Mouse (Mus musculus) hindbrain, embryonic 14.5 days (tissue): ENCODE data around the gene Hoxb3. TPM values are rescaled to one million over a fixed set of nuclear protein-coding genes. Genes with fewer than 3 reads are reported as not detected.

Source experiments
- ATAC-seq: fragments of 200-750 bp; cut with Nextera tagmentation; 2 replicates; pipeline ENCODE4 v1.8.0; 2017; ENCODE audit warnings: moderate number of reproducible peaks, mild to moderate bottlenecking, moderate TSS enrichment, moderate library complexity; ENCODE audit not compliant: low FRiP score
- DNase-seq: peaks from one replicate; pipeline ENCODE4 v3.0.0-alpha.2; 2015; ENCODE audit warnings: low spot score
- H3K27ac ChIP-seq: fragments of 300-500 bp; sonication (generic); 2 replicates; pipeline ENCODE4 v1.5.1; 2014; ENCODE audit warnings: mild to moderate bottlenecking, moderate library complexity
- H3K27me3 ChIP-seq: fragments of 300-500 bp; sonication (generic); 2 replicates; pipeline ENCODE4 v1.6.1; 2014; ENCODE audit warnings: mild to moderate bottlenecking, low read length, mixed read lengths; ENCODE audit not compliant: control insufficient read depth, insufficient read depth
- H3K36me3 ChIP-seq: fragments of 300-500 bp; sonication (generic); replicated peaks from 2 replicates; pipeline ENCODE4 v1.6.1; 2014; ENCODE audit not compliant: control insufficient read depth, insufficient read depth
- H3K4me1 ChIP-seq: fragments of 300-500 bp; sonication (generic); replicated peaks from 2 replicates; pipeline ENCODE4 v1.6.1; 2014; ENCODE audit warnings: antibody characterized with exemption, low read length, mixed read lengths; ENCODE audit not compliant: control insufficient read depth, insufficient read depth
- H3K4me2 ChIP-seq: fragments of 300-500 bp; sonication (generic); replicated peaks from 2 replicates; pipeline ENCODE4 v1.6.1; 2014; ENCODE audit warnings: mild to moderate bottlenecking, moderate library complexity
- H3K4me3 ChIP-seq: fragments of 300-500 bp; sonication (generic); replicated peaks from 2 replicates; pipeline ENCODE4 v1.5.1; 2014; ENCODE audit warnings: mild to moderate bottlenecking, low read length
- H3K9ac ChIP-seq: fragments of 300-500 bp; sonication (generic); 2 replicates; pipeline ENCODE4 v1.6.1; 2014
- H3K9me3 ChIP-seq: fragments of 300-500 bp; sonication (generic); 2 replicates; pipeline ENCODE4 v1.6.1; 2016; ENCODE audit warnings: low read length; ENCODE audit not compliant: control insufficient read depth
- WGBS: fragments of 180-500 bp; shearing (Covaris S2); extraction: QIAGEN DNeasy Blood & Tissue Kit; methylation state at CpG from one replicate; pipeline ENCODE4 v1.1.7; 2014; 5-methylcytosine and 5-hydroxymethylcytosine counted together
- polyA plus RNA-seq: library from polyadenylated mRNA; unstranded; fragments of >200 nt; fragmentation: Nextera tagmentation; extraction: Ambion mirVana; gene quantifications from 2 replicates; pipeline ENCODE4 v1.2.1, GENCODE M21; 2014

Gene Hoxb3
- polyA plus RNA-seq, 1 experiment from 2014 or later = 17.2 TPM

DNA sequence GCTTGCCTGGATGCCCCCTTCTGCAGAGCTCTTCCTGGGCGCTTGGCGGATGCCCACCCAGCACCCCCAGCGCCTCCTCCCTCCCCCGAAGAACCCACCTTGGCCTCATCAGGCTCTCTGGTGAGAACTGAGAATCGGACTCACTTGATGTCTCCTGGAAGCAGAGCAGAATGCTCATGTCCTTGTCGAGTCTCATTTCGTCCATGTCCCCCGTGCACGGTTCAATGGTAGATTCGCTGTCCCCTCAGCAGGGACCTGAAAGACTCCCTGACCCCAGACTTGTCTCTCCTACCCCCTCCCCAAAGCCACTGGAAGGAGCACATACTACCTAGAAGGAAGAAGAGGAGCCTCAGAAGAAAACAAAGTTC lies 22.1 kb upstream of the Hoxb3 start:
- H3K9me3 ChIP-seq = no peaks in the 10 kb centered on the region
- H3K4me2 ChIP-seq = peak overlapping the region; percentile 77
- DNase-seq (no peak), ATAC-seq (no peak)
- H3K4me3 ChIP-seq = peak overlapping the region; percentile 48
- peak overlapping the region; percentile 85 for H3K27ac ChIP-seq
- peak overlapping the region; percentile 97 for H3K9ac ChIP-seq
- H3K27me3 ChIP-seq = peaks cover 88% of the 10 kb centered on the region
- H3K36me3 ChIP-seq = no peaks in the 10 kb centered on the region
- H3K4me1 ChIP-seq = no peaks in the 10 kb centered on the region
- WGBS = 2% methylated on average over 10 of the region's 10 CpGs

- Histone ChIP-seq H3K36me3 (no peaks in the 10 kb centered on the region), H3K4me3 (peak overlapping the region; percentile 48), H3K27me3 (peaks cover 88% of the 10 kb centered on the region), H3K27ac (peak overlapping the region; percentile 99), H3K9ac (peak overlapping the region; percentile 97), H3K4me1 (no peaks in the 10 kb centered on the region), H3K9me3 (no peaks in the 10 kb centered on the region), H3K4me2 (peak overlapping the region; percentile 77)
- DNase-seq (no peak), ATAC-seq (no peak)
- 2% methylated on average over 15 of the region's 15 CpGs for WGBS
Observed at GRCm38 (mm10) chr11:96301837-96302236, 21.3 kb upstream of the Hoxb3 start.

GRCm38 (mm10) chr11:96302381-96303150 lies 20.6 kb upstream of the Hoxb3 start:
- peak overlapping the region; percentile 97 for H3K9ac ChIP-seq
- ATAC-seq (no peak), DNase-seq (no peak)
- 4% methylated on average over 23 of the region's 23 CpGs for WGBS
- H3K4me2 ChIP-seq = peak overlapping the region; percentile 77
- peak overlapping the region; percentile 48 for H3K4me3 ChIP-seq
- H3K36me3 ChIP-seq = no peaks in the 10 kb centered on the region
- H3K4me1 ChIP-seq = no peaks in the 10 kb centered on the region
- no peaks in the 10 kb centered on the region for H3K9me3 ChIP-seq
- H3K27ac ChIP-seq = peak overlapping the region; percentile 99
- H3K27me3 ChIP-seq = peaks cover 88% of the 10 kb centered on the region

- peak within 1 kb of the TSS; percentile 48 for H3K4me3 ChIP-seq
- peak within 1 kb of the TSS; percentile 99 for H3K27ac ChIP-seq
- H3K36me3 ChIP-seq = no peaks in the 10 kb centered on the region
- peak; percentile 73 for ATAC-seq
- 1% methylated on average over 69 of the region's 69 CpGs for WGBS
- peak within 1 kb of the TSS; percentile 97 for H3K9ac ChIP-seq
- H3K4me1 ChIP-seq = no peaks in the 10 kb centered on the region
- no peaks in the 10 kb centered on the region for H3K9me3 ChIP-seq
- peaks cover 90% of the 10 kb centered on the region for H3K27me3 ChIP-seq
- DNase-seq = peak; percentile 83
- H3K4me2 ChIP-seq = peak within 1 kb of the TSS; percentile 77
Observed at GRCm38 (mm10) chr11:96303151-96304099, 19.7 kb upstream of the Hoxb3 start, which contains the start of gene Hoxb5. Gene Hoxb5 (plus strand): TSS chr11:96303336.

- no peaks in the 10 kb centered on the region for H3K9me3 ChIP-seq
- no peaks in the 10 kb centered on the region for H3K4me1 ChIP-seq
- ATAC-seq (no peak), DNase-seq (no peak)
- under 1% methylated on average over 38 of the region's 38 CpGs for WGBS
- peaks cover 93% of the 10 kb centered on the region for H3K27me3 ChIP-seq
- H3K27ac ChIP-seq = peak overlapping the region; percentile 99
- peak overlapping the region; percentile 97 for H3K9ac ChIP-seq
- peak overlapping the region; percentile 48 for H3K4me3 ChIP-seq
- H3K36me3 ChIP-seq = no peaks in the 10 kb centered on the region
- H3K4me2 ChIP-seq = peak overlapping the region; percentile 77
Observed at GRCm38 (mm10) chr11:96304381-96305195, 18.5 kb upstream of the Hoxb3 start.

GRCm38 (mm10) chr11:96305505-96306182 lies 17.5 kb upstream of the Hoxb3 start:
- H3K36me3 ChIP-seq = no peaks in the 10 kb centered on the region
- peak overlapping the region; percentile 99 for H3K27ac ChIP-seq
- peak overlapping the region; percentile 77 for H3K4me2 ChIP-seq
- no peaks in the 10 kb centered on the region for H3K9me3 ChIP-seq
- ATAC-seq (no peak), DNase-seq (no peak)
- H3K27me3 ChIP-seq = peaks cover 93% of the 10 kb centered on the region
- peak overlapping the region; percentile 48 for H3K4me3 ChIP-seq
- 22% methylated on average over 6 of the region's 6 CpGs for WGBS
- H3K4me1 ChIP-seq = no peaks in the 10 kb centered on the region
- H3K9ac ChIP-seq = peak overlapping the region; percentile 97

GRCm38 (mm10) chr11:96306183-96306907 lies 16.8 kb upstream of the Hoxb3 start:
- H3K4me3 ChIP-seq = peak overlapping the region; percentile 48
- no peaks in the 10 kb centered on the region for H3K9me3 ChIP-seq
- peak overlapping the region; percentile 77 for H3K4me2 ChIP-seq
- peaks cover 93% of the 10 kb centered on the region for H3K27me3 ChIP-seq
- no peaks in the 10 kb centered on the region for H3K36me3 ChIP-seq
- WGBS = 9% methylated on average over 7 of the region's 7 CpGs
- DNase-seq = no peak
- H3K27ac ChIP-seq = peak overlapping the region; percentile 99
- H3K9ac ChIP-seq = peak overlapping the region; percentile 97
- ATAC-seq = no peak
- H3K4me1 ChIP-seq = no peaks in the 10 kb centered on the region

DNA sequence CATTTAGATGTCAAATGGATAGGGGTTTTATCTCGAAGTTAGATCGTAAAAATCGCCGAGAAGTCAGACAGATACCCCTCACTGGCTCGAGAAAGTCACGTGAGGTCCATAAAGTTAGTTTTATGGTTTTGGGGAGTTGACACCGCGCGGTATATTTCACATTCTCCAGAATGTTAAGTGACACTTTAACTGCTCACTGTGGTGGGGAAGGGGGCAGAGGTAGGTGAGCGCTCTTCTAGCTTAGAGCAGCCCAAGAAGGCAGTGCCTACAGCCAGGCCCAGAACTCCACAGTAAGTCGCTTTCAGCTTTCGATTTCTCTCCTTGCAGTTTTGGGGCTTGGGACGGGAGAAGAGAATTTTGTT lies 16.2 kb upstream of the Hoxb3 start:
- no peaks in the 10 kb centered on the region for H3K4me1 ChIP-seq
- no peaks in the 10 kb centered on the region for H3K36me3 ChIP-seq
- DNase-seq (no peak), ATAC-seq (no peak)
- peak overlapping the region; percentile 77 for H3K4me2 ChIP-seq
- H3K27ac ChIP-seq = peak overlapping the region; percentile 99
- 8% methylated on average over 13 of the region's 13 CpGs for WGBS
- H3K27me3 ChIP-seq = peaks cover 93% of the 10 kb centered on the region
- H3K9me3 ChIP-seq = no peaks in the 10 kb centered on the region
- H3K9ac ChIP-seq = peak overlapping the region; percentile 97
- H3K4me3 ChIP-seq = peak overlapping the region; percentile 48
